Mouse (Mus musculus) heart, postnatal 0 days (tissue): Measurements from ENCODE around the gene 2410002F23Rik. TPM values are rescaled to one million over a fixed set of nuclear protein-coding genes. Genes with fewer than 3 reads are reported as not detected.
"Not testable (repeated sequence)": the region's sequence is repeated elsewhere in the genome, so short reads cannot be mapped to it uniquely, and the experiment has no call there.

Source experiments
- ATAC-seq: fragments of 200-750 bp; cut with Nextera tagmentation; 2 replicates; pipeline ENCODE4 v1.8.0; 2017; ENCODE audit warnings: low read depth, moderate number of reproducible peaks, moderate library complexity; ENCODE audit not compliant: insufficient read depth
- DNase-seq: peaks from one replicate; pipeline ENCODE4 v3.0.0-alpha.2; 2016; ENCODE audit warnings: low spot score
- H3K27ac ChIP-seq: fragments of 300-500 bp; sonication (generic); 2 replicates; pipeline ENCODE4 v1.5.1; 2014; ENCODE audit warnings: low read depth, mild to moderate bottlenecking
- H3K27me3 ChIP-seq: fragments of 300-500 bp; sonication (generic); 2 replicates; pipeline ENCODE4 v1.6.1; 2014; ENCODE audit warnings: low read length, mixed read lengths; ENCODE audit not compliant: control insufficient read depth, insufficient read depth
- H3K36me3 ChIP-seq: fragments of 300-500 bp; sonication (generic); replicated peaks from 2 replicates; pipeline ENCODE4 v1.6.1; 2014; ENCODE audit warnings: low read length, mixed read lengths; ENCODE audit not compliant: control insufficient read depth, insufficient read depth
- H3K4me1 ChIP-seq: fragments of 300-500 bp; sonication (generic); 2 replicates; pipeline ENCODE4 v1.6.1; 2014; ENCODE audit warnings: antibody characterized with exemption; ENCODE audit not compliant: control insufficient read depth, insufficient read depth
- H3K4me2 ChIP-seq: fragments of 300-500 bp; sonication (generic); 2 replicates; pipeline ENCODE4 v1.6.1; 2014; ENCODE audit warnings: low read depth, mild to moderate bottlenecking, low read length, moderate library complexity
- H3K4me3 ChIP-seq: fragments of 300-500 bp; sonication (generic); 2 replicates; pipeline ENCODE4 v1.5.1; 2014; ENCODE audit warnings: low read depth, low read length
- H3K9ac ChIP-seq: fragments of 300-500 bp; sonication (generic); replicated peaks from 2 replicates; pipeline ENCODE4 v1.6.1; 2014; ENCODE audit warnings: low read depth, low read length, mixed read lengths
- H3K9me3 ChIP-seq: fragments of 300-500 bp; sonication (generic); replicated peaks from 2 replicates; pipeline ENCODE4 v1.6.1; 2016; ENCODE audit warnings: low read length; ENCODE audit not compliant: control insufficient read depth
- CTCF ChIP-seq: IDR thresholded peaks from 2 replicates; pipeline ENCODE4 v1.5.1; 2016; ENCODE audit warnings: antibody characterized with exemption, control low read depth, low read depth
- EP300 ChIP-seq: IDR thresholded peaks from 2 replicates; pipeline ENCODE4 v1.6.1; 2016; ENCODE audit warnings: antibody characterized with exemption, low read depth
- WGBS: fragments of 180-500 bp; shearing (Covaris S2); extraction: QIAGEN DNeasy Blood & Tissue Kit; methylation state at CpG from one replicate; pipeline ENCODE4 v1.1.7; 2014; 5-methylcytosine and 5-hydroxymethylcytosine counted together
- polyA plus RNA-seq: library from polyadenylated mRNA; unstranded; fragments of >200 nt; fragmentation: Nextera tagmentation; extraction: Ambion mirVana; gene quantifications from 2 replicates; pipeline ENCODE4 v1.2.1, GENCODE M21; 2015
- total RNA-seq: library from RNA; depleted of rRNA; stranded (reverse); fragments of >200 nt; gene quantifications from 2 replicates; pipeline ENCODE4 v1.2.3, GENCODE M21; 2014; ENCODE audit warnings: low replicate concordance

Gene 2410002F23Rik
- total and polyA plus RNA-seq, 2 experiments from 2014 or later, result 53.1 to 130 TPM

GRCm38 (mm10) chr7:44246984-44247470 is 505 bp downstream of the 2410002F23Rik start:
- Histone ChIP-seq H3K4me2 (peak overlapping the region; percentile 88), H3K27me3 (no peaks in the 10 kb centered on the region), H3K4me3 (peak overlapping the region; percentile 72), H3K27ac (peak overlapping the region; percentile 87), H3K9me3 (no peaks in the 10 kb centered on the region), H3K9ac (peak overlapping the region; percentile 97), H3K4me1 (peaks cover 12% of the 10 kb centered on the region), H3K36me3 (peaks cover 32% of the 10 kb centered on the region)
- ATAC-seq, result peak; percentile 61
- DNase-seq, result peak; percentile 39
- WGBS, result under 1% methylated on average over 21 of the region's 23 CpGs
- no peak for TF ChIP-seq EP300
- TF ChIP-seq CTCF, result no peak

GRCm38 (mm10) chr7:44247971-44248370 is 1.4 kb downstream of the 2410002F23Rik start:
- no peak for TF ChIP-seq CTCF
- TF ChIP-seq EP300, result no peak
- WGBS, result 86% methylated on average over 2 of the region's 2 CpGs
- no peak for ATAC-seq
- Histone ChIP-seq H3K4me3 (peak overlapping the region; percentile 72; the same call in 1 of the 2 replicates), H3K4me1 (peaks cover 12% of the 10 kb centered on the region), H3K36me3 (peaks cover 41% of the 10 kb centered on the region), H3K9ac (no peak overlapping the region), H3K4me2 (peak overlapping the region; percentile 88), H3K9me3 (no peaks in the 10 kb centered on the region), H3K27ac (no peak overlapping the region), H3K27me3 (no peaks in the 10 kb centered on the region)
- no peak for DNase-seq

GRCm38 (mm10) chr7:44249248-44249647 is 2.7 kb downstream of the 2410002F23Rik start:
- Histone ChIP-seq H3K27ac (no peak overlapping the region), H3K4me2 (no peak overlapping the region), H3K27me3 (no peaks in the 10 kb centered on the region), H3K36me3 (peaks cover 49% of the 10 kb centered on the region), H3K9me3 (no peaks in the 10 kb centered on the region), H3K9ac (no peak overlapping the region), H3K4me1 (peaks cover 12% of the 10 kb centered on the region), H3K4me3 (no peak overlapping the region)
- TF ChIP-seq CTCF, result no peak
- TF ChIP-seq EP300, result no peak
- ATAC-seq (no peak), DNase-seq (no peak)
- 91% methylated on average over 4 of the region's 4 CpGs for WGBS

DNA sequence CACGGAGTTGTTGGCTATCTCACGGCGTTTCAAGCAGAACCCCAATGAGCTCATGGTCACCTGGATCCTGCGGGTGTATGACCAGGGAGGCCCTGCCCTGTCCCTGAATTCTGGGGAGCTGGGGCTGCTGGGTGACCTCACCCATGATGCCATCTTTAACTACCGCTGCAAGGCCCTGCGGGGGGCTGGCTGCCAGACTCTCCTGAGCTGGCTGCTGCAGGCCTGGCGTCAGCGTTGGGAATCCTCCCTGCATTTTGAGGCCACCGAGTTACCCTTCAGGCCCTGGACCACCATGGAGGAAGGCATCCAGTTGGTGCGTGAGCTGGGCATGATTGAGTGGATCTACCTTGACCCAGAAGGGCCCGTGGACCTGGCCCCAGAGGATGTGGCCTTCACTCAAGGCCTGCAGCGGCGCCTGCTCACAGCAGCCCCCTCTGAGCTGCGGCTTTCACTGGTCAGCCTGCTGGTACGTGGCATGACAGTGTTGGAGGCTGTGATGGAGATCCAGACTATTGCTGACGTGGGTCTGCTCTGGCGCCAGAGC is 4.3 kb downstream of the 2410002F23Rik start:
- DNase-seq, H3K9me3 ChIP-seq, H3K4me2 ChIP-seq, ATAC-seq, H3K27me3 ChIP-seq, H3K27ac ChIP-seq, H3K9ac ChIP-seq, H3K4me3 ChIP-seq, H3K4me1 ChIP-seq: not testable (repeated sequence)
- WGBS, result 84% methylated on average over 17 of the region's 17 CpGs
- peaks cover 49% of the 10 kb centered on the region for H3K36me3 ChIP-seq

DNA sequence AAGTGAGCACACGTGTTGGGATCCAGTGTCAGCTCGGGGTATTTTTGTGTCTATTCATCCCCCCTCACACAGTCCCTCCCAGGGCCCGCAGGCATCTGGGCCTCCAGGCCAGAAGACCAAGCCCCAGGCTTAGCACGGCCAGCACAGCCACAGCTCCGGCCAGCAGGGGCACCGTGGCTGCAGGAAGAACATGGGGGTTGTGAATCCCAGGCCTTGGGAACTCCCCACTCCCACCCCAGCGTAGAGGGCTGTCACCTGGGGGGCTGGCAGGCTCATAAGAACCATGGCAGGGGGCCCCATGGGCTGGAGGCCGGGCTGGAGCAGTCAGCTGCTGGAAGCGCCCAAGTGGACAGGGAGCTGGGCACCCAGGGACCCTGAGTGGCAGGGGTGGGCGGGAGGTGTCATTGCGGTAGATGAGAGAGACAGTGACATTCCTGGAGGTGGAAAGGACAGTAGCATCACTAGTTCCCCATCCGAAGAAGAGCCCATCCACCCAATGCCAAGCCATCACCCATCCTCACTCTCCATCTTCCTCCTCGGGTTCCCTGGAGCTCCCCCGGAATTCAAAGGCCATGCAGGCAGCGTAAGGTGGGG is 6.6 kb downstream of the 2410002F23Rik start:
- Histone ChIP-seq H3K4me2 (no peak overlapping the region), H3K9ac (no peak overlapping the region), H3K4me1 (peaks cover 1% of the 10 kb centered on the region), H3K9me3 (no peaks in the 10 kb centered on the region), H3K27me3 (no peaks in the 10 kb centered on the region), H3K27ac (no peak overlapping the region), H3K36me3 (peaks cover 47% of the 10 kb centered on the region), H3K4me3 (no peak overlapping the region)
- 61% methylated on average over 15 of the region's 15 CpGs for whole genome bisulfite sequencing
- no peak for DNase-seq
- no peak for ATAC-seq
- TF ChIP-seq CTCF (no peak), EP300 (no peak)

DNA sequence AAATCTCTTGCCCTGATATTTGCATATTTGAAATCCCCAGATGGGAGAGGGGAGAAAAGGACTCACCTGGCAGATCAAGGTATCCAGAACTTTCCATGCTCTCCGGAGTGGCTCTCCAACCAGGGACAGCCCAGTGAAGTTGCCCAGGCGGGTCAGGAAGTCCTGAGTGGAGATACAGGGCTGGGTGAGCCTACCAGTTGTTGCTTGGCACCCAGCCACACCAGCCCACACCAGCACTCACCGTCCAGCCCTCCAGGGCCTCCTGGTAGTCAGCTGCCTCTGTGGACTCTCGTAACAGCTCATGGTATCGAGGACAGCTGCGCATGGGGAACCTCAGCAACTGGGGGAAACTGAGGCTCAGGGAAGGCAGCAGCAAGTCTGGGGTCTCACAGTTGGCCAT is 8.4 kb downstream of the 2410002F23Rik start:
- H3K36me3 ChIP-seq, result peaks cover 29% of the 10 kb centered on the region
- ATAC-seq, result no peak
- no peak overlapping the region for H3K9ac ChIP-seq
- 38% methylated on average over 6 of the region's 6 CpGs for WGBS
- no peak overlapping the region for H3K4me3 ChIP-seq
- peak; percentile 9 for DNase-seq
- H3K4me2 ChIP-seq, result no peak overlapping the region
- no peaks in the 10 kb centered on the region for H3K9me3 ChIP-seq
- no peak overlapping the region for H3K27ac ChIP-seq
- no peaks in the 10 kb centered on the region for H3K27me3 ChIP-seq
- TF ChIP-seq EP300, result no peak
- TF ChIP-seq CTCF, result no peak
- no peaks in the 10 kb centered on the region for H3K4me1 ChIP-seq
